ENCODE assay signal across 10 mouse cellular contexts in the genomic region with DNA sequence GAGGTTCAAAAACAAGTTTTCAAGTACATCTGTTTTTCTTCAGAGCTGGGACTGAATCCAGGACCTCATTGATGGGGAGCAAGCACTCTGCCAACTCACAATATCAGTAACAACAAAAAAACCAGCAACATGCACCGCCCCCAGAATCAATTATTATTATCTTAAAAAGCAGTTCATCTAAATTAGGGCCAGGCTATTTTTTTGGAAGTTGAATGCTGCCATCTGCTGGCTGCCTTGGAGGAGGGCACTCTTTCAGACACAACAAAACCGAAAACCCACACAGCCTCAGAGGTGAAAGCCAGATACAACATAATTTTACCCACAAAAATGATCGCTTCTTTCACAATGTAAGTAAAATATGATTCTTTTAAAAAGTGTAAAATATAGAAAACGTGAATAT.
A peak's percentile ranks its signal among the peaks of the same experiment; 100 is the strongest.
DNase-seq lines count a peak whose midpoint lies in the region; ATAC-seq lines count a peak whose summit lies in the region.
"Had no signal": no experiment of that assay in that cellular context is flagged by ENCODE, and none has a peak within 500 bp of the region (broad histone marks: within the 10 kb centered on the region; RNA-seq: fewer than 3 reads in every experiment).

No protein-coding gene starts in this region.

- H3K36me3 ChIP-seq in liver, embryonic 11.5 days (ENCODE audit: control insufficient read depth, insufficient read depth, low read length): no peaks in the 10 kb centered on the region
- H3K36me3 ChIP-seq: embryonic facial prominence, embryonic 15.5 days; liver, embryonic 15.5 days; stomach, embryonic 15.5 days had no signal

- 20% methylated on average over 4 of the region's 4 CpGs for WGBS in liver, embryonic 11.5 days

- no peak overlapping the region for H3K27ac ChIP-seq in liver, embryonic 11.5 days (ENCODE audit: low read depth, low read length)
- H3K27ac ChIP-seq: embryonic facial prominence, embryonic 15.5 days; liver, embryonic 15.5 days; stomach, embryonic 15.5 days had no signal

- H3K9me3 ChIP-seq in liver, embryonic 11.5 days (ENCODE audit: control insufficient read depth, low read length): no peaks in the 10 kb centered on the region
- H3K9me3 ChIP-seq: embryonic facial prominence, embryonic 15.5 days; liver, embryonic 15.5 days; stomach, embryonic 15.5 days had no signal

- no peak overlapping the region for H3K4me2 ChIP-seq in liver, embryonic 11.5 days
- H3K4me2 ChIP-seq: embryonic facial prominence, embryonic 15.5 days; liver, embryonic 15.5 days; stomach, embryonic 15.5 days had no signal

- DNase-seq in liver: peak; percentile 26
- DNase-seq in liver, embryonic 11.5 days (ENCODE audit: low spot score): no peak
- DNase-seq in adrenal gland, adult 18-20 months (ENCODE audit: low spot score in 2 of 2): peak; percentile 29 to 31
- DNase-seq in cerebellum, postnatal 25 days: peak; percentile 39 to 42
- DNase-seq in kidney, postnatal 4 days: peak; percentile 53 to 59
- DNase-seq in lung, adult 18-20 months: peak; percentile 2 to 20
- no peak for DNase-seq in spleen, postnatal 4 days (ENCODE audit: low spot score in 2 of 2)

- no peak overlapping the region for H3K4me3 ChIP-seq in liver, embryonic 11.5 days (ENCODE audit: low read depth, low read length)
- H3K4me3 ChIP-seq: embryonic facial prominence, embryonic 15.5 days; liver, embryonic 15.5 days; stomach, embryonic 15.5 days had no signal

- no peak for ATAC-seq in liver, embryonic 11.5 days (replicated peaks; ENCODE audit: low FRiP score)

- H3K4me1 ChIP-seq in liver, embryonic 11.5 days (replicated peaks; ENCODE audit: control insufficient read depth, insufficient read depth, low read length): no peaks in the 10 kb centered on the region
- H3K4me1 ChIP-seq: embryonic facial prominence, embryonic 15.5 days; liver, embryonic 15.5 days; stomach, embryonic 15.5 days had no signal

- no peak overlapping the region for H3K9ac ChIP-seq in liver, embryonic 11.5 days (ENCODE audit: low read depth, low read length)
- H3K9ac ChIP-seq: embryonic facial prominence, embryonic 15.5 days; liver, embryonic 15.5 days; stomach, embryonic 15.5 days had no signal

- no peaks in the 10 kb centered on the region for H3K27me3 ChIP-seq in liver, embryonic 11.5 days (replicated peaks; ENCODE audit: control insufficient read depth, insufficient read depth, low read length)
- H3K27me3 ChIP-seq: embryonic facial prominence, embryonic 15.5 days; liver, embryonic 15.5 days; stomach, embryonic 15.5 days had no signal

Comparison
In these comparisons a context has a peak if more than half of its experiments do, and no peak if none do; other contexts are left out.
1. DNase-seq: peak in liver (single experiment), adrenal gland, adult 18-20 months (2 of 2), cerebellum, postnatal 25 days (2 of 2), kidney, postnatal 4 days (2 of 2) and lung, adult 18-20 months (2 of 2); none in liver, embryonic 11.5 days (single experiment) and spleen, postnatal 4 days (0 of 2).